Comparison of ENCODE assay signal across 26 mouse cellular contexts in the genomic region with DNA sequence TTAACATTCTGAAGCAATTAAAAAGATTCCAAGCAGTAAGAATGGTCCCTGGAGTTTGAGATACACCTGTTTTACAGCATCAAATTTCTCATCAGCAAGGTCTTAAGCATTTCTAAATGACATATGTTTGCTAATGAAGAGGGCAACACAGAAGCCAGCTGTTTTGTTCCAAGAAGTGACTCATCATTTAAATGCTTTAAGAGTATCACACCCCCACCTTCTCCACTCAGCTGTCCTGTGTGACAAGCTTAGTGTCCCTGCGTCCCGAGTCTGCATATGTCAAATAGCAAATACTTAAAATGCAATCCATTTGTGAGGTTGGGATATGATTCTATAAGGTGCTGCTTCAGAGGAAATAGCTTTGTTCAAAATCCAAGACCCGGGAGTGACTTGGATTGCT.
DNase-seq lines count a peak whose midpoint lies in the region; ATAC-seq and TF ChIP-seq lines count a peak whose summit lies in the region.
"Had no signal": no experiment of that assay in that cellular context is flagged by ENCODE, and none has a peak within 500 bp of the region (broad histone marks: within the 10 kb centered on the region; RNA-seq: fewer than 3 reads in every experiment).

No protein-coding gene starts in this region.

- no peaks in the 10 kb centered on the region for H3K4me1 ChIP-seq in embryonic facial prominence, embryonic 14.5 days (ENCODE audit: control insufficient read depth, insufficient read depth, low read length)
- H3K4me1 ChIP-seq in embryonic facial prominence, embryonic 10.5 days, result 0 out of 2 replicates have a peak, but pooled peaks cover 7% of the 10 kb centered on the region
- no peaks in the 10 kb centered on the region for H3K4me1 ChIP-seq in midbrain, embryonic 11.5 days (ENCODE audit: control insufficient read depth, insufficient read depth, low read length)
- H3K4me1 ChIP-seq in midbrain, embryonic 14.5 days (ENCODE audit: control insufficient read depth, insufficient read depth, low read length), result no peaks in the 10 kb centered on the region
- H3K4me1 ChIP-seq: embryonic facial prominence, embryonic 13.5 days; forebrain, embryonic 13.5 days; heart, embryonic 12.5 days; heart, embryonic 15.5 days; hindbrain, embryonic 10.5 days; hindbrain, embryonic 13.5 days; intestine, embryonic 15.5 days had no signal

- H3K79me2 ChIP-seq in myocyte (ENCODE audit: control insufficient read depth, insufficient read depth), result no peaks in the 10 kb centered on the region

- ATAC-seq in embryonic facial prominence, embryonic 14.5 days (ENCODE audit: low read depth), result 0 out of 2 replicates have a peak, but pooled peaks have one; percentile 47
- ATAC-seq in midbrain, embryonic 11.5 days (ENCODE audit: low FRiP score), result no peak
- no peak for ATAC-seq in midbrain, embryonic 14.5 days (ENCODE audit: low FRiP score, low TSS enrichment)
- ATAC-seq in inflammation-experienced regulatory T-cells, adult 6 months, result no peak
- ATAC-seq: activated CD4-positive, CD25-positive, alpha-beta regulatory T cell, adult 4 months; forebrain, embryonic 13.5 days; forebrain, embryonic 16.5 days; intestine, embryonic 15.5 days had no signal

- H3K4me3 ChIP-seq in embryonic facial prominence, embryonic 14.5 days (ENCODE audit: low read depth, low read length), result no peak overlapping the region
- no peak overlapping the region for H3K4me3 ChIP-seq in embryonic facial prominence, embryonic 10.5 days
- no peak overlapping the region for H3K4me3 ChIP-seq in midbrain, embryonic 11.5 days (ENCODE audit: low read depth, low read length)
- H3K4me3 ChIP-seq in midbrain, embryonic 14.5 days (replicated peaks; ENCODE audit: low read depth, low read length), result no peak overlapping the region
- H3K4me3 ChIP-seq in myocyte, result no peak overlapping the region
- H3K4me3 ChIP-seq: embryonic facial prominence, embryonic 13.5 days; forebrain, embryonic 10.5 days; forebrain, embryonic 13.5 days; heart, embryonic 12.5 days; heart, embryonic 15.5 days; hindbrain, embryonic 10.5 days; hindbrain, embryonic 13.5 days; intestine, embryonic 15.5 days had no signal

- H3K36me3 ChIP-seq in embryonic facial prominence, embryonic 14.5 days (ENCODE audit: control insufficient read depth, insufficient read depth, low read length), result no peaks in the 10 kb centered on the region
- no peaks in the 10 kb centered on the region for H3K36me3 ChIP-seq in embryonic facial prominence, embryonic 10.5 days (replicated peaks)
- H3K36me3 ChIP-seq in midbrain, embryonic 11.5 days (ENCODE audit: control insufficient read depth, insufficient read depth, low read length), result no peaks in the 10 kb centered on the region
- H3K36me3 ChIP-seq in midbrain, embryonic 14.5 days (ENCODE audit: control insufficient read depth, insufficient read depth, low read length), result no peaks in the 10 kb centered on the region
- H3K36me3 ChIP-seq in myocyte (ENCODE audit: control insufficient read depth, insufficient read depth), result no peaks in the 10 kb centered on the region
- H3K36me3 ChIP-seq: embryonic facial prominence, embryonic 13.5 days; forebrain, embryonic 10.5 days; heart, embryonic 12.5 days; heart, embryonic 15.5 days; hindbrain, embryonic 10.5 days; hindbrain, embryonic 13.5 days; intestine, embryonic 15.5 days had no signal

- TF ChIP-seq POLR2A in myocyte (IDR thresholded peaks at IDR 0.05; ENCODE audit: insufficient read length, low read depth), result no peak

- peak; percentile 55 for DNase-seq in embryonic facial prominence, embryonic 14.5 days (ENCODE audit: low spot score)
- no peak for DNase-seq in embryonic facial prominence, embryonic 10.5 days (ENCODE audit: low spot score)
- peak; percentile 26 for DNase-seq in midbrain, embryonic 11.5 days (ENCODE audit: low spot score, missing footprints)
- no peak for DNase-seq in midbrain, embryonic 14.5 days
- DNase-seq: adrenal gland, adult 8-10 months; adrenal gland, postnatal 25 days; cerebellum, adult 11 months; cerebellum, adult 2 months; cerebellum, adult 9-11 months; cerebellum, postnatal 25 days; gastrocnemius, postnatal 25 days; heart, adult 18-20 months; heart, postnatal 10 days; heart, postnatal 36 days had no signal

- WGBS in embryonic facial prominence, embryonic 14.5 days, result 63% methylated on average over 3 of the region's 3 CpGs
- whole genome bisulfite sequencing in embryonic facial prominence, embryonic 10.5 days, result 82% methylated on average over 3 of the region's 3 CpGs
- 86% methylated on average over 3 of the region's 3 CpGs for WGBS in midbrain, embryonic 11.5 days
- 69% methylated on average over 3 of the region's 3 CpGs for WGBS in midbrain, embryonic 14.5 days

- H3K9ac ChIP-seq in embryonic facial prominence, embryonic 14.5 days (ENCODE audit: low read depth, low read length), result no peak overlapping the region
- H3K9ac ChIP-seq in midbrain, embryonic 11.5 days (ENCODE audit: low read length), result no peak overlapping the region
- H3K9ac ChIP-seq in midbrain, embryonic 14.5 days (replicated peaks; ENCODE audit: low read length), result no peak overlapping the region
- H3K9ac ChIP-seq: embryonic facial prominence, embryonic 13.5 days; forebrain, embryonic 13.5 days; heart, embryonic 15.5 days; hindbrain, embryonic 13.5 days; intestine, embryonic 15.5 days had no signal

- no peak overlapping the region; the same call in 1 of the 2 replicates for H3K27ac ChIP-seq in embryonic facial prominence, embryonic 14.5 days (replicated peaks; ENCODE audit: low read depth, low read length)
- H3K27ac ChIP-seq in embryonic facial prominence, embryonic 10.5 days (replicated peaks), result no peak overlapping the region
- no peak overlapping the region for H3K27ac ChIP-seq in midbrain, embryonic 11.5 days (ENCODE audit: low read depth, low read length)
- H3K27ac ChIP-seq in midbrain, embryonic 14.5 days (replicated peaks; ENCODE audit: low read depth, low read length), result no peak overlapping the region
- H3K27ac ChIP-seq: embryonic facial prominence, embryonic 13.5 days; forebrain, embryonic 10.5 days; forebrain, embryonic 13.5 days; heart, embryonic 15.5 days; hindbrain, embryonic 10.5 days; hindbrain, embryonic 13.5 days; intestine, embryonic 15.5 days had no signal

- H3ac ChIP-seq in myocyte (ENCODE audit: control insufficient read depth, insufficient read length), result no peak overlapping the region

- no peaks in the 10 kb centered on the region for H3K9me3 ChIP-seq in embryonic facial prominence, embryonic 14.5 days (ENCODE audit: control insufficient read depth, low read length)
- no peaks in the 10 kb centered on the region for H3K9me3 ChIP-seq in embryonic facial prominence, embryonic 10.5 days
- H3K9me3 ChIP-seq in midbrain, embryonic 11.5 days (ENCODE audit: control insufficient read depth, low read length), result no peaks in the 10 kb centered on the region
- no peaks in the 10 kb centered on the region for H3K9me3 ChIP-seq in midbrain, embryonic 14.5 days (ENCODE audit: control insufficient read depth, low read length)
- H3K9me3 ChIP-seq: embryonic facial prominence, embryonic 13.5 days; forebrain, embryonic 10.5 days; forebrain, embryonic 13.5 days; heart, embryonic 12.5 days; heart, embryonic 15.5 days; hindbrain, embryonic 10.5 days; hindbrain, embryonic 13.5 days; intestine, embryonic 15.5 days had no signal

- no peak overlapping the region for H3K4me2 ChIP-seq in embryonic facial prominence, embryonic 14.5 days (ENCODE audit: low read depth, low read length)
- no peak overlapping the region for H3K4me2 ChIP-seq in midbrain, embryonic 11.5 days
- no peak overlapping the region for H3K4me2 ChIP-seq in midbrain, embryonic 14.5 days (ENCODE audit: low read length)
- H3K4me2 ChIP-seq in myocyte (ENCODE audit: low read depth), result no peak overlapping the region
- H3K4me2 ChIP-seq: embryonic facial prominence, embryonic 13.5 days; forebrain, embryonic 13.5 days; heart, embryonic 12.5 days; heart, embryonic 15.5 days; hindbrain, embryonic 13.5 days; intestine, embryonic 15.5 days had no signal

- no peaks in the 10 kb centered on the region for H3K27me3 ChIP-seq in embryonic facial prominence, embryonic 14.5 days (replicated peaks; ENCODE audit: control insufficient read depth, insufficient read depth, low read length)
- H3K27me3 ChIP-seq in embryonic facial prominence, embryonic 10.5 days (replicated peaks; ENCODE audit: low read depth, poor library complexity, severe bottlenecking), result no peaks in the 10 kb centered on the region
- no peaks in the 10 kb centered on the region for H3K27me3 ChIP-seq in midbrain, embryonic 11.5 days (ENCODE audit: control insufficient read depth, insufficient read depth, low read length)
- H3K27me3 ChIP-seq in midbrain, embryonic 14.5 days (ENCODE audit: control insufficient read depth, insufficient read depth, low read length), result no peaks in the 10 kb centered on the region
- H3K27me3 ChIP-seq in myocyte (ENCODE audit: control insufficient read depth, insufficient read depth, insufficient read length), result no peaks in the 10 kb centered on the region
- H3K27me3 ChIP-seq: embryonic facial prominence, embryonic 13.5 days; forebrain, embryonic 13.5 days; heart, embryonic 12.5 days; heart, embryonic 15.5 days; hindbrain, embryonic 13.5 days; intestine, embryonic 15.5 days had no signal

TF ChIP-seq in myocyte, 11 proteins besides CTCF, POLR2A, EP300 and RAD21:
- no peak for TF ChIP-seq TCF3 (IDR thresholded peaks at IDR 0.05; ENCODE audit: insufficient read length, low read depth)
- peak in 1 of 3 experiments; percentile 64 for TF ChIP-seq MYOD1 (IDR thresholded peaks at IDR 0.05; ENCODE audit: control insufficient read depth in 1 of 3, insufficient read length in 2 of 3, low read depth in 2 of 3)
- TF ChIP-seq MYOG (IDR thresholded peaks at IDR 0.05; ENCODE audit: control insufficient read depth in 1 of 3, insufficient read depth in 1 of 3, insufficient read length in 2 of 3, low read depth in 2 of 3), result peak in 2 of 3 experiments; percentile 4 to 11
- peak; percentile 11 for TF ChIP-seq TCF12 (IDR thresholded peaks at IDR 0.05; ENCODE audit: insufficient read depth, poor library complexity, severe bottlenecking)

Comparison
In these comparisons a context has a peak if more than half of its experiments do, and no peak if none do; other contexts are left out.
1. DNase-seq: peak in embryonic facial prominence, embryonic 14.5 days (single experiment) and midbrain, embryonic 11.5 days (single experiment); none in embryonic facial prominence, embryonic 10.5 days (single experiment) and midbrain, embryonic 14.5 days (single experiment).